Mouse (Mus musculus) hindbrain, embryonic 14.5 days (tissue): Measurements from ENCODE around the gene Tex22. TPM values are rescaled to one million over a fixed set of nuclear protein-coding genes. Genes with fewer than 3 reads are reported as not detected.

Experiments
- ATAC-seq: fragments of 200-750 bp; cut with Nextera tagmentation; 2 replicates; pipeline ENCODE4 v1.8.0; 2017; ENCODE audit warnings: moderate number of reproducible peaks, mild to moderate bottlenecking, moderate TSS enrichment, moderate library complexity; ENCODE audit not compliant: low FRiP score
- DNase-seq: peaks from one replicate; pipeline ENCODE4 v3.0.0-alpha.2; 2015; ENCODE audit warnings: low spot score
- H3K27ac ChIP-seq: fragments of 300-500 bp; sonication (generic); 2 replicates; pipeline ENCODE4 v1.5.1; 2014; ENCODE audit warnings: mild to moderate bottlenecking, moderate library complexity
- H3K27me3 ChIP-seq: fragments of 300-500 bp; sonication (generic); 2 replicates; pipeline ENCODE4 v1.6.1; 2014; ENCODE audit warnings: mild to moderate bottlenecking, low read length, mixed read lengths; ENCODE audit not compliant: control insufficient read depth, insufficient read depth
- H3K36me3 ChIP-seq: fragments of 300-500 bp; sonication (generic); replicated peaks from 2 replicates; pipeline ENCODE4 v1.6.1; 2014; ENCODE audit not compliant: control insufficient read depth, insufficient read depth
- H3K4me1 ChIP-seq: fragments of 300-500 bp; sonication (generic); replicated peaks from 2 replicates; pipeline ENCODE4 v1.6.1; 2014; ENCODE audit warnings: antibody characterized with exemption, low read length, mixed read lengths; ENCODE audit not compliant: control insufficient read depth, insufficient read depth
- H3K4me2 ChIP-seq: fragments of 300-500 bp; sonication (generic); replicated peaks from 2 replicates; pipeline ENCODE4 v1.6.1; 2014; ENCODE audit warnings: mild to moderate bottlenecking, moderate library complexity
- H3K4me3 ChIP-seq: fragments of 300-500 bp; sonication (generic); replicated peaks from 2 replicates; pipeline ENCODE4 v1.5.1; 2014; ENCODE audit warnings: mild to moderate bottlenecking, low read length
- H3K9ac ChIP-seq: fragments of 300-500 bp; sonication (generic); 2 replicates; pipeline ENCODE4 v1.6.1; 2014
- H3K9me3 ChIP-seq: fragments of 300-500 bp; sonication (generic); 2 replicates; pipeline ENCODE4 v1.6.1; 2016; ENCODE audit warnings: low read length; ENCODE audit not compliant: control insufficient read depth
- WGBS: fragments of 180-500 bp; shearing (Covaris S2); extraction: QIAGEN DNeasy Blood & Tissue Kit; methylation state at CpG from one replicate; pipeline ENCODE4 v1.1.7; 2014; 5-methylcytosine and 5-hydroxymethylcytosine counted together
- polyA plus RNA-seq: library from polyadenylated mRNA; unstranded; fragments of >200 nt; fragmentation: Nextera tagmentation; extraction: Ambion mirVana; gene quantifications from 2 replicates; pipeline ENCODE4 v1.2.1, GENCODE M21; 2014

Tex22 gene
- polyA plus RNA-seq, 1 experiment from 2014 or later: 0.40 TPM

DNA sequence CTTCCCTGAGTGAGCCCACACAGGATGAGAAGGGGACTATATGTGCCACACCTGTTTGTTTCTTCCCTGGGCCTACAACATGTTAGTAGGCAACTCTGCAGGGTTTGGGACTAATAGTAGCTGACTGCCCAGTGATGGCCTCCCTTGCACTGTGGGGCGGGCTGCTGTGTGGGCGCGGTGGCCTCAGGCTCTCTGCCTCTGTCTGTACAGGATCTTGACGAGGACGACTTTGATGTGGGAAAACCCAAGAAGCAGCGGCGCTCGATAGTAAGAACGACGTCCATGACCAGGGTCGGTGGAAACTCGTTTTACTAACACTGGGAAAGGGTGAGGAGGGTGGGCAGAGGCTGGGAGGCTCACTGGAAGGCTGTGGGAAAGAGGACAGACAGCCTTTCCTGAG is 23.6 kb upstream of the Tex22 start:
- no peak for ATAC-seq
- H3K9me3 ChIP-seq: no peaks in the 10 kb centered on the region
- H3K9ac ChIP-seq: no peak overlapping the region
- H3K4me2 ChIP-seq: no peak overlapping the region
- no peak for DNase-seq
- no peak overlapping the region for H3K27ac ChIP-seq
- H3K4me3 ChIP-seq: no peak overlapping the region
- H3K4me1 ChIP-seq: no peaks in the 10 kb centered on the region
- H3K36me3 ChIP-seq: peaks cover 94% of the 10 kb centered on the region
- 92% methylated on average over 12 of the region's 12 CpGs for WGBS
- no peaks in the 10 kb centered on the region for H3K27me3 ChIP-seq

DNA sequence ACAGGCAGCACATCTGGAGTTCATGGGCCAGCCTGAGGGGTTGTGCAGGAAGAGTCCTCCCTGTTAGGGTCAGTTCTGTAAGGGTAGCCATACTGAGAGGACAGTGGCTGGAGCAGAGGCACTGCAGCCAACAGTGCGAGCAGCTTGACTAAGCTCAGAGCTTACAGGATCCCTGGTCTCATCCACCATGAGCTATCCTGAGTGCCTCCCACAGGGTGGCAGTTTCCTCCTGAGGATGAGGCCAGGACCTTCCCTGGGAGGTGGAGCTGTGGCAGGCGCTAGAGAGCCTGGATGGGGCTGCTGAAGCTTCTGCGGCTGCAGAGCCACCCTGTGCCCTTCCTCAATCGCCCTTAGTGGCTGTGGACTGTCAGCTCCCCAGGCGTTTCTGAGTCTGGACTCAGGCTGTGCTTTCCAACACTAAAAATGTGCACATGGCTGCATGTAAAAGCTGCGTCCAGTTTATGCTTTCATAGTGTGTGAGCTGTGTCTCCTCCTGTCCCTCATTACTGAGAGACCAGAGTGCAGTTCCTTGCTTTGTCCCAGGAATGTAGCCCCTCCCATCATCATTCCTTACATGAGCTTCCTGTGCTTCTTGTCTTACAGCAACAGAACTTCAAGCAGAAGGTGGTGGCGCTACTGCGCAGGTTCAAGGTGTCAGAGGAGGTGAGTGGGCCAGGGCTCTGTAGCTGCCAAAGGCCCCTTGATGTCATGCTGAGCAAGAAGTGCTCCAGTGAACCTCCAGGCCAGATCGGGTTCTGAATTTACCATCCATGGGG is 22.5 kb upstream of the Tex22 start:
- Histone ChIP-seq H3K9ac (no peak overlapping the region), H3K36me3 (peaks cover 88% of the 10 kb centered on the region)
- 72% methylated on average over 9 of the region's 9 CpGs for WGBS

DNA sequence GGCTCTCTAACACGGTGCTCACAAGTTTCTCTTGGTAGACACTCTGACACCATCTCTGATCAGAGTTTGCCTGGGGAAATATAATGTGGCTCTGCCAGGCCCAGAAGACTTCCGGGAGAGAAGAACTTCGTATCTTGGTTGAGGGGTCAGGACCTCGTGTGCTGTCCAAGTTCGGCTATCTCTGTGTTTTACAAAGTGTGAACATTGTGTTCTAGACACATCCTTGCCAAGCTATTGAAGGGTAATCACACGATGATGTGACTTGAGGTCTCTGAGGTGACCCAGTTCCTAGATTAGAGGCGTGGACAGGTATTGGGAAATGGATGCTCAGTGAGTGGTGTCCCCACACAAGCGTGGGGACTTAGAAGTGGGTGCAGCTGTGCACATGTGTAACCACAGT is 18.2 kb upstream of the Tex22 start:
- no peaks in the 10 kb centered on the region for H3K4me1 ChIP-seq
- no peak overlapping the region for H3K4me3 ChIP-seq
- DNase-seq (no peak), ATAC-seq (no peak)
- H3K9ac ChIP-seq: no peak overlapping the region
- no peak overlapping the region for H3K4me2 ChIP-seq
- peaks cover 89% of the 10 kb centered on the region for H3K36me3 ChIP-seq
- no peaks in the 10 kb centered on the region for H3K27me3 ChIP-seq
- H3K9me3 ChIP-seq: no peaks in the 10 kb centered on the region
- WGBS: 92% methylated on average over 8 of the region's 8 CpGs
- no peak overlapping the region for H3K27ac ChIP-seq

More for the DNA sequence above, 22.5 kb upstream of the Tex22 start:
- Histone ChIP-seq H3K27ac (no peak overlapping the region), H3K4me2 (no peak overlapping the region), H3K9me3 (no peaks in the 10 kb centered on the region), H3K4me3 (no peak overlapping the region), H3K27me3 (no peaks in the 10 kb centered on the region), H3K4me1 (no peaks in the 10 kb centered on the region)
- ATAC-seq (no peak), DNase-seq (no peak)

DNA sequence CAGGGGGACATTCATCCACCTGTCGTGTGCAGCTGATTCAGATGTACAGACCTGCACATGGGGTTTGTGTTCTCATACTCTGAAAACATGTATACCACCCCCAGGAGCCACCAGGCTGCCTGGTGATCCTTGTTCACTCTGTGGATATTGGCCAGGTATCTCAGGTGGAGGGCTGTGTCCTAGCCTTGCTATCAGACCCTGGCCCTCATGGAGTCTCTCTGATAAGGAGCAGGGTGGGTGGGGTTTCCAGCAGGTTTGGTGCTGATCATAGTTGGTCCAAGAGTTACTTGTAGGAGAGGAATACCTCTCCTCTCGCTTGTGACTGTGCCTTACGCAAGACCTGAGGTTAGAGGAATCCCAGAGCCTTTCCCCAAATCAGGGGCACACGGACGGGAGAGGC is 14.1 kb upstream of the Tex22 start:
- H3K9me3 ChIP-seq: no peaks in the 10 kb centered on the region
- H3K9ac ChIP-seq: no peak overlapping the region
- WGBS: 94% methylated on average over 5 of the region's 5 CpGs
- H3K4me3 ChIP-seq: no peak overlapping the region
- H3K4me1 ChIP-seq: no peaks in the 10 kb centered on the region
- H3K36me3 ChIP-seq: peaks cover 88% of the 10 kb centered on the region
- ATAC-seq: no peak
- H3K27me3 ChIP-seq: no peaks in the 10 kb centered on the region
- no peak overlapping the region for H3K4me2 ChIP-seq
- DNase-seq: no peak
- H3K27ac ChIP-seq: no peak overlapping the region

DNA sequence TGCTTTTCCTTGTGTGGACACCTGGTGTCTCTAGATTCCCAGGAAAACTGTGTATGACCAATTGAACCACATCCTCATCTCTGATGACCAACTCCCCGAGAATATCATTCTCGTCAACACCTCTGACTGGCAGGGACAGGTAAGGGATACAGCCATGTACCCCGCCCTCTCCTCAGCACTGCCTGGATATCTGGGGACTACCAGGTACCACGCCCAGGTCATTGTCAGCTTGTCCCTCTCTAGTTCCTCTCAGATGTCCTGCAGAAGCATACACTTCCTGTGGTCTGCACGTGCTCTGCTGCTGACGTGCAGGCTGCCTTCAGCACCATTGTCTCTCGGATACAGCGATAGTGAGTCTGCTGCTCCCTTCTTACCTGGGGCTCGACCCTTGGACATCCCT is 12.7 kb upstream of the Tex22 start:
- Histone ChIP-seq H3K4me1 (no peaks in the 10 kb centered on the region), H3K4me3 (no peak overlapping the region), H3K9ac (no peak overlapping the region), H3K27me3 (no peaks in the 10 kb centered on the region), H3K36me3 (peaks cover 92% of the 10 kb centered on the region), H3K9me3 (no peaks in the 10 kb centered on the region), H3K4me2 (no peak overlapping the region), H3K27ac (no peak overlapping the region)
- 91% methylated on average over 9 of the region's 9 CpGs for WGBS
- DNase-seq: no peak
- ATAC-seq: no peak

DNA sequence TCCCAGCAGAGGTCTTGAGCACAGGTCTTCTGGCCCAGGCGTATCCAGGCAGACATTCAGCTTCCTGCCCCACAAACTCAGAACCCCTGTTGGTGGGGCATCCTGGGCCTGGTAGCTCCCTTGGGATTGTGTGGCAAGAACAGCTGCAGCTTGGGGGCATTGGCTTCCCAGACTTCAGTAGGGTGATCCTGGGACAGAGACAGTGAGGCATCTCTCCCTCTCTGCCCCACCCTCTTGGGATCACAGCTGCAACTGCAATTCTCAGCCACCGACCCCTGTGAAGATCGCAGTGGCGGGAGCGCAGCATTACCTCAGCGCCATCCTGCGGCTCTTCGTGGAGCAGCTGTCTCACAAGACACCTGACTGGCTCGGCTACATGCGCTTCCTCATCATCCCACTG is 12.1 kb upstream of the Tex22 start:
- Histone ChIP-seq H3K9me3 (no peaks in the 10 kb centered on the region), H3K27ac (no peak overlapping the region), H3K4me1 (no peaks in the 10 kb centered on the region), H3K27me3 (no peaks in the 10 kb centered on the region), H3K36me3 (peaks cover 91% of the 10 kb centered on the region), H3K4me3 (no peak overlapping the region), H3K4me2 (no peak overlapping the region), H3K9ac (no peak overlapping the region)
- DNase-seq (no peak), ATAC-seq (no peak)
- WGBS: 84% methylated on average over 10 of the region's 10 CpGs

DNA sequence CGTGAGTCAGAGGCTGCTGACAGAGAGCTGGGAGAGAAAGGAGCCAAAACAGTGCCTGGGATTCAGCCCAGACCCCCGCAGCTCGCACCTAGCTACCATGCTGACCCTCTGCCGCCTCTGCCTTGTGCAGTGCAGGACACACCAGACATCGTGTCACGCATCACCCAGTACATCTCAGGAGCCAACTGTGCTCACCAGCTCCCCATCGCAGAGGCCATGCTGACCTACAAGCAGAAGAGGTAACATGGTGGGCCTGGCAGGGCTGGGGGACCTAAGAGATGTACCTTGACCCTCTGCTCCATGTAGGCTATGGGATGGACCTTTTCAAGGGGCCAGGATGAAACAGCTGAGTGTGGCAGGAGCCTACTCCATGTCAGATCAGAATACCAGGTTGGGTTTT is 10.6 kb upstream of the Tex22 start:
- ATAC-seq (no peak), DNase-seq (no peak)
- WGBS: 96% methylated on average over 7 of the region's 7 CpGs
- H3K27ac ChIP-seq: no peak overlapping the region
- no peaks in the 10 kb centered on the region for H3K4me1 ChIP-seq
- H3K4me3 ChIP-seq: no peak overlapping the region
- no peak overlapping the region for H3K4me2 ChIP-seq
- peaks cover 91% of the 10 kb centered on the region for H3K36me3 ChIP-seq
- H3K27me3 ChIP-seq: no peaks in the 10 kb centered on the region
- no peaks in the 10 kb centered on the region for H3K9me3 ChIP-seq
- no peak overlapping the region for H3K9ac ChIP-seq

DNA sequence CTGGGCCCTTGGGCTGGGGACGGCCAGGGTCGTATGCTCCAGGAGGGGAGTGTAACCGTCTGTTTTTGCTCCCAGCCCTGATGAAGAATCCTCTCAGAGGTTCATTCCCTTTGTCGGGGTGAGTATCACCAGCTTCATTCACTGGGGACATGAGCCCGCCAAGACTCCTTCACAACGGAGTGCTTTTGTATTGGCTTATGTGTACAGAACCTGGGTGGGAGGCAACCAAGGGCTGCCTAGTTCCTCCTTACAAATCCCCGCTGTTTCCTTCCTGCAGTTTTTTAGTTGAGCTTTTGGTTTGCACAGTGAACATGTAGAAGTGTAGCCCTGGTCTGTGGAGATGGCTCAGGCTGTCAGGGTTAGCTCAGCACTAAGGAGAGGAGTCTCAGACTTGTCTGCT is 6.3 kb upstream of the Tex22 start:
- DNase-seq (no peak), ATAC-seq (no peak)
- Histone ChIP-seq H3K4me3 (no peak overlapping the region), H3K27me3 (no peaks in the 10 kb centered on the region), H3K4me2 (no peak overlapping the region), H3K9me3 (no peaks in the 10 kb centered on the region), H3K27ac (no peak overlapping the region), H3K4me1 (no peaks in the 10 kb centered on the region), H3K9ac (no peak overlapping the region), H3K36me3 (peaks cover 89% of the 10 kb centered on the region)
- 84% methylated on average over 7 of the region's 7 CpGs for WGBS

DNA sequence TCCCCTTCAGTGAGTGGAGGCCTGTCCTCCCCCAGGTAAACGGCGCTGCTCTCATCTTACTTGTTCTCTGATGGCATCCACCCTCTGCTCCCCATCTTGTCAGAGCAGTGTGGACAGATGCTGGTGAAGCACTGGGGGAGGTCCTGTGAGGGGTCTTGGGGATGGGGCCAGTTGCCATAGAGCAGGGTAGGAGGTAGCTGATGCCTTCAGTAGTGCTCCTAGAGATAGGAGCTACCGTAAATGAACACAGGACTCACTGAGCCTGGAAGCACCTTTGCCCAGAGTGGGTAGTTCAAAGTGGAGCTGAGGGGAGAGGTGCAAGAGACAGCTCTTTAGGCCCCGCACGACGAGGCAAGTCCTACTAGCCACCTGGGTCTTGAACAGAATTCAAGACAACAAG is 4.9 kb upstream of the Tex22 start:
- no peak for ATAC-seq
- H3K27me3 ChIP-seq: no peaks in the 10 kb centered on the region

DNA sequence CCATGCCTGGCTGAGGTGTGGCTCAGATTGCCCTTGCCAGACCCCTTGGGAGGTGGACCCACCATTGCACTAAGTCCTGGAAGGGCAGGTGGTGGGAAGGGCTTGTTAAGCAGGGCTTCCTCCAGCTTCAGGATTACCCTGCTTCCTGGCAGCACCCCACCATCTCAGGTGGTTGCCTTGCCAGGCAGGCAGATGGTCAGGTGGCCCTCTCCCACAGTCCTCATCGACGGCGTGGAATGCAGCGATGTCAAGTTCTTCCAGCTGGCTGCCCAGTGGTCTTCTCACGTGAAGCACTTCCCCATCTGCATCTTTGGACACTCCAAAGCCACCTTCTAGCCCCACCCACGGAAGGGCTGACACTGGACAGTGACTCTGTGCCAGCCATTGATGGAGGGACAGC is 3.0 kb upstream of the Tex22 start:
- no peaks in the 10 kb centered on the region for H3K27me3 ChIP-seq
- WGBS: 94% methylated on average over 6 of the region's 6 CpGs
- H3K4me1 ChIP-seq: peaks cover 18% of the 10 kb centered on the region
- no peak overlapping the region for H3K9ac ChIP-seq
- DNase-seq (no peak), ATAC-seq (no peak)
- no peaks in the 10 kb centered on the region for H3K9me3 ChIP-seq
- no peak overlapping the region for H3K4me2 ChIP-seq
- no peak overlapping the region for H3K27ac ChIP-seq
- no peak overlapping the region for H3K4me3 ChIP-seq
- H3K36me3 ChIP-seq: peaks cover 62% of the 10 kb centered on the region

More for the DNA sequence above, 4.9 kb upstream of the Tex22 start:
- H3K4me3 ChIP-seq: no peak overlapping the region
- no peak overlapping the region for H3K9ac ChIP-seq
- peaks cover 7% of the 10 kb centered on the region for H3K4me1 ChIP-seq
- peaks cover 76% of the 10 kb centered on the region for H3K36me3 ChIP-seq
- no peak overlapping the region for H3K27ac ChIP-seq
- no peak for DNase-seq
- no peaks in the 10 kb centered on the region for H3K9me3 ChIP-seq
- no peak overlapping the region for H3K4me2 ChIP-seq
- over 99% methylated on average over 6 of the region's 6 CpGs for WGBS
